Mouse (Mus musculus): ENCODE measurements around the gene Slc35e3.

GRCm38 (mm10) chr10:117707114-117707838, 38.9 kb downstream of the Slc35e3 start:
- TF ChIP-seq CTCF (conservative IDR thresholded peaks at IDR 0.05 in 1 of 2, IDR thresholded peaks at IDR 0.05 in 1 of 2; ENCODE audit: low read depth in 2 of 2, low read length in 2 of 2), result no peak
- no peak for TF ChIP-seq POLR2AphosphoS2 (IDR thresholded peaks at IDR 0.05; ENCODE audit: low read depth, low read length)
- TF ChIP-seq ZNF384 (IDR thresholded peaks at IDR 0.05; ENCODE audit: low read depth, low read length), result no peak
- TF ChIP-seq POLR2A (IDR thresholded peaks at IDR 0.05; ENCODE audit: low read depth, low read length), result no peak
- no peak for TF ChIP-seq E2F4 (IDR thresholded peaks at IDR 0.05; ENCODE audit: insufficient replicate concordance, low read depth, low read length)
- no peak for TF ChIP-seq EP300 (IDR thresholded peaks at IDR 0.05; ENCODE audit: low read length)
- no peak for TF ChIP-seq MAX (IDR thresholded peaks at IDR 0.05; ENCODE audit: low read length)
- no peak for TF ChIP-seq ZKSCAN1 (IDR thresholded peaks at IDR 0.05; ENCODE audit: borderline replicate concordance, low read depth, low read length)
- TF ChIP-seq USF2 (conservative IDR thresholded peaks at IDR 0.05; ENCODE audit: low read depth, low read length), result no peak
- TF ChIP-seq CHD1 (IDR thresholded peaks at IDR 0.05; ENCODE audit: low read depth, low read length), result no peak; the same call in none of the 2 replicates
- TF ChIP-seq USF1 (IDR thresholded peaks at IDR 0.05; ENCODE audit: low read depth, low read length), result no peak
- no peak for TF ChIP-seq KAT2A (IDR thresholded peaks at IDR 0.05; ENCODE audit: insufficient replicate concordance, low read length)

All from CH12.LX (cell line).